20 mouse cellular contexts compared by ENCODE assay signal in the genomic region with DNA sequence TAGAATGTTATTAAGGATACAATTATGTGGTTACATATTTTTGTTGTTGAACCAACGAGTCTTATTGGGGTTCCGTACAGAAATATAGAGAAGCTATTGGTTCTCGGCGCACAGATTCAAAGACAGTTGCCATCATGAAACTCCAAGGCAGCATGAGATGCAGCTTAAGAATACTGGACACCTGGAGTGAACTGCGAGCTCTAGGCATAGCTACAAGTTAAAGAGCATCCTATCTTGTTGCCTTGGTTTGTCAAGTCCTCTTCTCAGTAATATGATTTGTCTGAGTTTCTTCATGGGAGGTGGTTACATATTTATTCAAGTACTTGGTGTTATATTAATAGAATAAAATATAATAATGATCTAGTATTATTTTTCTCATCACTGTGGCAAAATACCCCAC. TPM values are rescaled to one million over a fixed set of nuclear protein-coding genes. Genes with fewer than 3 reads are reported as not detected.
A peak's percentile ranks its signal among the peaks of the same experiment; 100 is the strongest.
DNase-seq lines count a peak whose midpoint lies in the region; ATAC-seq lines count a peak whose summit lies in the region.
"Had no signal": no experiment of that assay in that cellular context is flagged by ENCODE, and none has a peak within 500 bp of the region (broad histone marks: within the 10 kb centered on the region; RNA-seq: fewer than 3 reads in every experiment).

No protein-coding gene starts in this region.

- peak; percentile 76 for DNase-seq in heart, adult 11 months
- no peak for DNase-seq in heart, postnatal 10 days
- DNase-seq in midbrain, embryonic 11.5 days (ENCODE audit: low spot score, missing footprints) = peak; percentile 75
- DNase-seq: adrenal gland, adult 2 months; adrenal gland, adult 8-10 months; adrenal gland, postnatal 10 days; adrenal gland, postnatal 14 days; adrenal gland, postnatal 25 days; adrenal gland, postnatal 36 days; B cell, adult 2 months; cerebellum, adult 11 months; cerebellum, adult 11-12 months; cerebellum, adult 18-20 months had no signal

- no peaks in the 10 kb centered on the region for H3K4me1 ChIP-seq in midbrain, embryonic 11.5 days (ENCODE audit: control insufficient read depth, insufficient read depth, low read length)
- H3K4me1 ChIP-seq in midbrain, embryonic 16.5 days (ENCODE audit: control insufficient read depth, insufficient read depth, low read length) = no peaks in the 10 kb centered on the region

- intact Hi-C loops in heart, postnatal 10 days (cut with DNase I) = no loop called here

- H3K27me3 ChIP-seq in midbrain, embryonic 11.5 days (ENCODE audit: control insufficient read depth, insufficient read depth, low read length) = no peaks in the 10 kb centered on the region
- H3K27me3 ChIP-seq in midbrain, embryonic 16.5 days (ENCODE audit: control insufficient read depth, insufficient read depth, low read depth, low read length) = no peaks in the 10 kb centered on the region
- H3K27me3 ChIP-seq: CH12.LX, Patski had no signal

- H3K9me3 ChIP-seq in midbrain, embryonic 11.5 days (ENCODE audit: control insufficient read depth, low read length) = no peaks in the 10 kb centered on the region
- H3K9me3 ChIP-seq in midbrain, embryonic 16.5 days (replicated peaks; ENCODE audit: control insufficient read depth, low read length, poor library complexity, severe bottlenecking) = no peaks in the 10 kb centered on the region
- H3K9me3 ChIP-seq: G1E had no signal

- H3K36me3 ChIP-seq in midbrain, embryonic 11.5 days (ENCODE audit: control insufficient read depth, insufficient read depth, low read length) = no peaks in the 10 kb centered on the region
- H3K36me3 ChIP-seq in midbrain, embryonic 16.5 days (ENCODE audit: control insufficient read depth, insufficient read depth, low read length) = no peaks in the 10 kb centered on the region
- H3K36me3 ChIP-seq: G1E had no signal

- no peak overlapping the region for H3K4me2 ChIP-seq in midbrain, embryonic 11.5 days
- H3K4me2 ChIP-seq in midbrain, embryonic 16.5 days (ENCODE audit: low read length) = no peak overlapping the region

- H3K27ac ChIP-seq in midbrain, embryonic 11.5 days (ENCODE audit: low read depth, low read length) = no peak overlapping the region
- H3K27ac ChIP-seq in midbrain, embryonic 16.5 days (ENCODE audit: low read length) = no peak overlapping the region

- ATAC-seq in midbrain, embryonic 11.5 days (ENCODE audit: low FRiP score) = no peak
- ATAC-seq in midbrain, embryonic 16.5 days = no peak
- ATAC-seq: activated CD4-positive, CD25-positive, alpha-beta regulatory T cell, adult 4 months; CD4-positive, CD25-positive, alpha-beta regulatory T cell, adult 4 months; Patski had no signal

- no peak overlapping the region for H3K4me3 ChIP-seq in midbrain, embryonic 11.5 days (ENCODE audit: low read depth, low read length)
- H3K4me3 ChIP-seq in midbrain, embryonic 16.5 days (ENCODE audit: low read depth, low read length) = no peak overlapping the region

- H3K9ac ChIP-seq in midbrain, embryonic 11.5 days (ENCODE audit: low read length) = no peak overlapping the region
- no peak overlapping the region for H3K9ac ChIP-seq in midbrain, embryonic 16.5 days (ENCODE audit: low read depth, low read length)

- WGBS in midbrain, embryonic 11.5 days = 89% methylated on average over 5 of the region's 5 CpGs
- 94% methylated on average over 5 of the region's 5 CpGs for WGBS in midbrain, embryonic 16.5 days

RNA-seq across cellular contexts. Expression of a gene that starts 48.7 kb away (rescaled TPM):
- not detected for total RNA-seq in heart, postnatal 10 days (2021)
- polyA plus RNA-seq in midbrain, embryonic 11.5 days (2014; fragmentation: Nextera tagmentation; extraction: Ambion mirVana) = 2.2 and 2.3 TPM in 2 replicates
- 25.9 and 38.6 TPM in 2 replicates for polyA plus RNA-seq in midbrain, embryonic 16.5 days (2015; fragmentation: Nextera tagmentation; extraction: Ambion mirVana)
- total RNA-seq: CH12.LX, MEL had no signal
- polyA plus RNA-seq: CD4-positive, CD25-positive, alpha-beta regulatory T cell, adult 4 months; G1E had no signal

Comparison
In these comparisons a context has a peak if more than half of its experiments do, and no peak if none do; other contexts are left out.
1. DNase-seq: peak in heart, adult 11 months (single experiment) and midbrain, embryonic 11.5 days (single experiment); none in heart, postnatal 10 days (0 of 2).